ENCODE assay signal across 8 mouse cellular contexts in the genomic region with DNA sequence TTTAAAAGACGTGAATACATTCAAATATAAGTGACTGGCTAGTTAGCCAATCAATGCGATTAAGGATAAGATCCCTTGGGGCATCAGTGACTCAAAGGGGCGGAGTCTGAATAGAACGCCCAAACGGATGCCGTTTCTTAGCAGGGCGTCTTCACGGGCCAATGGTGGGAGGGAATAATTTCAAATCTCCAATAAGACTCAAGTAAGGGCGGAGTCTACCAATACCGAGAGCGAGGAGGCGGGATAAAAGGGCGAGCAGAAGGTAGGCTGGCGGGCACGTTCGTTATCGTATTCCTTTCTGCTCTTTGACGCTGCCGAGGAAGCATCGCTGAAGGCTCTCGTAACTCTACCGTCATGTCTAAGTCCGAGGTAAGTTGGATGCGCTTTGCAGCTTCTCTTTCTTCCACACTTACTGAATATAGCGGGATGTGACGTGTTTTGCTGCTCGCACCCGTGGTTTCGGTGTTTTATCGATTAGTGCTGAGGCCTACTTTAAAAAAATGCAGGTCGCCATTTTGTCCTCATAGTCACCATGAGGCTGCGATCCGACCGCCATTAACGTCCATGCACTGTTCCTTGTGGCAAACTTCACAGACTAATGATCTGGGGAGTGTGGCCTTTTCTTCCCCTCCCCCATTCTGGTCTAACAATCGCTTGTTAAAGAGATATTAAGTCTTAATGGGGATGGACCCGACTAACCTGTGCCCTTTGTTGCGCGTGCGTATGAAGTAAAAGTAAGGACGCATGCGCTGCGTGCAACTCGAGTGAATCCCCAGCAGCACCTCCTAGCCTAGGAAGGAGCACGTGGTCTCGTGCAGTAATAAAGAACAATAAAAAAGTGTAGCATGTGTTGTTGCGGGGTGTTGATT. TPM values are rescaled to one million over a fixed set of nuclear protein-coding genes. Genes with fewer than 3 reads are reported as not detected.
DNase-seq lines count a peak whose midpoint lies in the region; ATAC-seq and TF ChIP-seq lines count a peak whose summit lies in the region.

A gene (plus strand): TSS at position 273 of the 869 bp plus-strand sequence.

- peak within 1 kb of the TSS; percentile 70 for H3K4me2 ChIP-seq in heart, embryonic 15.5 days
- peak within 1 kb of the TSS; percentile 71 for H3K4me2 ChIP-seq in liver, embryonic 14.5 days (ENCODE audit: low read depth)
- peak within 1 kb of the TSS; percentile 82 for H3K4me2 ChIP-seq in neural tube, embryonic 11.5 days (ENCODE audit: low read depth)

- WGBS in forebrain, embryonic 10.5 days = under 1% methylated on average over 47 of the region's 47 CpGs
- WGBS in heart, embryonic 15.5 days = under 1% methylated on average over 47 of the region's 47 CpGs
- WGBS in liver, embryonic 14.5 days (ENCODE audit: insufficient replicate concordance) = under 1% methylated on average over 47 of the region's 47 CpGs
- WGBS in neural tube, embryonic 11.5 days = under 1% methylated on average over 47 of the region's 47 CpGs

- ATAC-seq in heart, embryonic 15.5 days (replicated peaks; ENCODE audit: insufficient number of reproducible peaks, insufficient read depth, low FRiP score, low read depth) = peak; percentile 90
- ATAC-seq in liver, embryonic 14.5 days (ENCODE audit: insufficient read depth) = peak; percentile 80
- peak; percentile 90 for ATAC-seq in neural tube, embryonic 11.5 days (ENCODE audit: insufficient read depth, low FRiP score, low TSS enrichment)

- DNase-seq in CD8-positive naive resting alpha-beta T cell, adult 2 months (ENCODE audit: low read depth in 2 of 2, low spot score in 2 of 2) = peak; percentile 87 to 90
- peak; percentile 96 for DNase-seq in c-Kit-positive CD71-negative TER-119-negative erythroid progenitor cells, embryonic 14.5 days (ENCODE audit: low read depth)
- DNase-seq in forebrain, embryonic 10.5 days (ENCODE audit: extremely low spot score, low spot score) = peak; percentile 93
- peak; percentile 95 to 98 for DNase-seq in kidney, postnatal 25 days
- DNase-seq in liver, embryonic 14.5 days (ENCODE audit: low read depth in 3 of 3, low spot score in 3 of 3) = peak; percentile 99 to 100 (median 99)
- DNase-seq in neural tube, embryonic 11.5 days (ENCODE audit: low spot score) = peak; percentile 92
- peak; percentile 99 for DNase-seq in telencephalon, adult 2 months (ENCODE audit: low read depth, low spot score)

- H3K9me3 ChIP-seq in forebrain, embryonic 10.5 days = peaks cover 6% of the 10 kb centered on the region; the same call in 1 of the 2 replicates
- no peaks in the 10 kb centered on the region for H3K9me3 ChIP-seq in heart, embryonic 15.5 days (replicated peaks)
- H3K9me3 ChIP-seq in liver, embryonic 14.5 days (ENCODE audit: control insufficient read depth, low read length) = no peaks in the 10 kb centered on the region
- H3K9me3 ChIP-seq in neural tube, embryonic 11.5 days (ENCODE audit: control insufficient read depth, low read length) = no peaks in the 10 kb centered on the region

- H3K36me3 ChIP-seq in forebrain, embryonic 10.5 days (replicated peaks) = peaks cover 69% of the 10 kb centered on the region
- H3K36me3 ChIP-seq in heart, embryonic 15.5 days = peaks cover 42% of the 10 kb centered on the region
- H3K36me3 ChIP-seq in liver, embryonic 14.5 days (replicated peaks; ENCODE audit: control insufficient read depth, insufficient read depth, low read depth) = peaks cover 52% of the 10 kb centered on the region
- H3K36me3 ChIP-seq in neural tube, embryonic 11.5 days (ENCODE audit: control insufficient read depth, insufficient read depth, low read length) = peaks cover 8% of the 10 kb centered on the region

- no peaks in the 10 kb centered on the region for H3K27me3 ChIP-seq in forebrain, embryonic 10.5 days (ENCODE audit: poor library complexity, severe bottlenecking)
- no peaks in the 10 kb centered on the region for H3K27me3 ChIP-seq in heart, embryonic 15.5 days
- no peaks in the 10 kb centered on the region for H3K27me3 ChIP-seq in liver, embryonic 14.5 days (ENCODE audit: control insufficient read depth, insufficient read depth, low read length)
- H3K27me3 ChIP-seq in neural tube, embryonic 11.5 days (ENCODE audit: control insufficient read depth, insufficient read depth, low read length) = no peaks in the 10 kb centered on the region

- peak within 1 kb of the TSS; percentile 63 for H3K9ac ChIP-seq in heart, embryonic 15.5 days
- peak within 1 kb of the TSS; percentile 88 for H3K9ac ChIP-seq in liver, embryonic 14.5 days (replicated peaks)
- H3K9ac ChIP-seq in neural tube, embryonic 11.5 days (ENCODE audit: low read length) = peak within 1 kb of the TSS; percentile 86

- peaks cover 41% of the 10 kb centered on the region for H3K4me1 ChIP-seq in forebrain, embryonic 10.5 days
- peaks cover 42% of the 10 kb centered on the region for H3K4me1 ChIP-seq in heart, embryonic 15.5 days (replicated peaks)
- H3K4me1 ChIP-seq in liver, embryonic 14.5 days (replicated peaks; ENCODE audit: control insufficient read depth in 2 of 2, insufficient read depth in 2 of 2, low read length in 1 of 2) = peaks cover 9 to 18% of the 10 kb centered on the region in 2 experiments
- H3K4me1 ChIP-seq in neural tube, embryonic 11.5 days (ENCODE audit: control insufficient read depth, insufficient read depth, low read length) = peaks cover 19% of the 10 kb centered on the region

- H3K4me3 ChIP-seq in forebrain, embryonic 10.5 days = peak within 1 kb of the TSS; percentile 66
- H3K4me3 ChIP-seq in heart, embryonic 15.5 days = peak within 1 kb of the TSS; percentile 73
- peak within 1 kb of the TSS; percentile 82 to 95 for H3K4me3 ChIP-seq in liver, embryonic 14.5 days (ENCODE audit: insufficient read depth in 1 of 2, low read depth in 2 of 2, low read length in 2 of 2)
- peak within 1 kb of the TSS; percentile 66 for H3K4me3 ChIP-seq in neural tube, embryonic 11.5 days (ENCODE audit: low read depth, low read length)

- peak within 1 kb of the TSS; percentile 98 for H3K27ac ChIP-seq in forebrain, embryonic 10.5 days
- peak within 1 kb of the TSS; percentile 95 for H3K27ac ChIP-seq in heart, embryonic 15.5 days
- peak within 1 kb of the TSS; percentile 90 for H3K27ac ChIP-seq in liver, embryonic 14.5 days
- H3K27ac ChIP-seq in neural tube, embryonic 11.5 days (ENCODE audit: low read depth, low read length) = peak within 1 kb of the TSS; percentile 90

- TF ChIP-seq EP300 in liver, embryonic 14.5 days (IDR thresholded peaks at IDR 0.05; ENCODE audit: low read depth) = peak; percentile 25; the same call in 1 of the 2 replicates

- TF ChIP-seq CTCF in liver, embryonic 14.5 days (IDR thresholded peaks at IDR 0.05; ENCODE audit: low read depth) = no peak

RNA-seq across cellular contexts. Expression of the gene that starts here (rescaled TPM):
- polyA plus RNA-seq in forebrain, embryonic 10.5 days (2016; fragmentation: Nextera tagmentation; extraction: Ambion mirVana) = 1,920 and 1,979 TPM in 2 replicates
- 367 and 376 TPM in 2 replicates for polyA plus RNA-seq in heart, embryonic 15.5 days (2015; fragmentation: Nextera tagmentation; extraction: Ambion mirVana)
- polyA plus RNA-seq in liver, embryonic 14.5 days (2012; rRNA removed) = 329 and 510 TPM in 2 replicates
- 240 and 270 TPM in 2 replicates for polyA plus RNA-seq in liver, embryonic 14.5 days (2014; fragmentation: Nextera tagmentation; extraction: Ambion mirVana)
- polyA plus RNA-seq in neural tube, embryonic 11.5 days (2014; fragmentation: Nextera tagmentation; extraction: Ambion mirVana) = 1,373 and 1,392 TPM in 2 replicates

Comparison
In these comparisons a context has a peak if more than half of its experiments do, and no peak if none do; other contexts are left out.
1. Peak in every context shown above with its lines: DNase-seq, ATAC-seq, H3K4me3 ChIP-seq and H3K27ac ChIP-seq.